Mouse (Mus musculus): ENCODE data around the gene D630003M21Rik. TPM values are rescaled to one million over a fixed set of nuclear protein-coding genes. Genes with fewer than 3 reads are reported as not detected.

The D630003M21Rik gene
- polyA plus RNA-seq, 1 experiment from 2014 or later, result 0.67 TPM

DNA sequence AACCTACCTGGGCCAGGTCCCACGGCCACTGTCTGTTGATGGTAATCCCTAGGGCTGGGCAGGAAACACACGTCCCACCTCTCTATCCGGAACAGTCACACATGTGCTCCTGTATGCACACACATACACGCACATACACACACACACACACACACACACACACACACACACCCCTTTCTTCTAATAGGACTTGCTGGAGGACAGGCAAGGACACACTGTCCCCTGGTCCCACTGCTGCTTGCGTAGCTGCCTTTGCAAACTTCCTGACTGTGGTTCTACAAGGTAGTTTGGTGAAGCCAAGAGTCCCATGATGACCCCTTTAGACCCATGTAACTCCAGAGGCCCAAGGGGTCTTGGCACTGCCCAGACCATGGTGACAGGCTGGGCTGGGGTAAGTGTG is 88.4 kb downstream of the D630003M21Rik start:
- WGBS (ENCODE audit: insufficient replicate concordance), result 76% methylated on average over 5 of the region's 5 CpGs
- TF ChIP-seq CTCF (IDR thresholded peaks at IDR 0.05; ENCODE audit: low read depth), result no peak
- no peak overlapping the region for H3K4me3 ChIP-seq (ENCODE audit: low read depth, low read length)
- no peaks in the 10 kb centered on the region for H3K9me3 ChIP-seq (ENCODE audit: low read length)
- H3K9ac ChIP-seq (replicated peaks), result peak overlapping the region; percentile 44
- peak overlapping the region; percentile 87 for H3K4me2 ChIP-seq (ENCODE audit: low read depth, low read length)
- no peaks in the 10 kb centered on the region for H3K27me3 ChIP-seq (ENCODE audit: insufficient read depth, low read length)
- H3K4me1 ChIP-seq (ENCODE audit: insufficient read depth), result peaks cover 57% of the 10 kb centered on the region
- DNase-seq (no peak), ATAC-seq (no peak)
- H3K36me3 ChIP-seq (replicated peaks; ENCODE audit: insufficient read depth, low read length), result peaks cover 60% of the 10 kb centered on the region
- H3K27ac ChIP-seq (ENCODE audit: low read depth), result peak overlapping the region; percentile 88

- Histone ChIP-seq H3K9me3 (ENCODE audit: low read length) (no peaks in the 10 kb centered on the region), H3K36me3 (replicated peaks; ENCODE audit: insufficient read depth, low read length) (peaks cover 71% of the 10 kb centered on the region), H3K4me1 (ENCODE audit: insufficient read depth) (peaks cover 48% of the 10 kb centered on the region), H3K27ac (ENCODE audit: low read depth) (0 out of 2 replicates have a peak overlapping the region, but pooled peaks have one; percentile 22), H3K27me3 (ENCODE audit: insufficient read depth, low read length) (no peaks in the 10 kb centered on the region), H3K9ac (replicated peaks) (no peak overlapping the region), H3K4me3 (ENCODE audit: low read depth, low read length) (no peak overlapping the region), H3K4me2 (ENCODE audit: low read depth, low read length) (no peak overlapping the region)
- ATAC-seq, result no peak
- no peak for DNase-seq
- no peak for TF ChIP-seq EP300 (IDR thresholded peaks at IDR 0.05; ENCODE audit: low read depth)
- TF ChIP-seq CTCF (IDR thresholded peaks at IDR 0.05; ENCODE audit: low read depth), result no peak
- WGBS (ENCODE audit: insufficient replicate concordance), result 59% methylated on average over 7 of the region's 7 CpGs
Observed at GRCm38 (mm10) chr2:158139628-158140027, 89.4 kb downstream of the D630003M21Rik start.

GRCm38 (mm10) chr2:158138778-158139177 is 90.2 kb downstream of the D630003M21Rik start:
- Histone ChIP-seq H3K27me3 (ENCODE audit: insufficient read depth, low read length) (no peaks in the 10 kb centered on the region), H3K4me3 (ENCODE audit: low read depth, low read length) (no peak overlapping the region), H3K27ac (ENCODE audit: low read depth) (no peak overlapping the region), H3K36me3 (replicated peaks; ENCODE audit: insufficient read depth, low read length) (peaks cover 76% of the 10 kb centered on the region), H3K4me2 (ENCODE audit: low read depth, low read length) (no peak overlapping the region), H3K4me1 (ENCODE audit: insufficient read depth) (peaks cover 40% of the 10 kb centered on the region), H3K9ac (replicated peaks) (no peak overlapping the region), H3K9me3 (ENCODE audit: low read length) (no peaks in the 10 kb centered on the region)
- ATAC-seq (no peak), DNase-seq (no peak)
- TF ChIP-seq EP300 (IDR thresholded peaks at IDR 0.05; ENCODE audit: low read depth) (no peak), CTCF (IDR thresholded peaks at IDR 0.05; ENCODE audit: low read depth) (no peak)
- 96% methylated on average over 9 of the region's 9 CpGs for WGBS (ENCODE audit: insufficient replicate concordance)

DNA sequence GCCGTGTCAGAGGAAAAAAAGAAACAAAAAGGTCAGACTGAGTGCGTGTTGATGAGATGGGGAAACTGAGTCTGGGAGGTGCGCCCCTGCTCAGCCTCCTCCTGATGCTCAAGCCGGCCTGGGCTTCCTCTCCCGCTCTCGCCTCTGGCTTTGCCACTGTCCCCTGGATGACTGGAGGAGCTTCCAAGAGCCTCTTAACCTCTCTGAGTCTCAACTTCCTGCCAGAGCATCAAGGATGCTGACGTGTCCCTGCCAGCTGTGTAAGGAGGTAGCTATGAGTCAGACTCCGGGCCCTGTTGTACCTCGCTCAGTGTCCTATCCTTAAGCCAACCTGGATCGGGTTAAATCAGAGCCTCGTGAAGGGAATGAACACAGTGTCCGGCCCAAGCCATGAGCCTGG is 91.3 kb downstream of the D630003M21Rik start:
- TF ChIP-seq EP300 (IDR thresholded peaks at IDR 0.05; ENCODE audit: low read depth) (no peak), CTCF (IDR thresholded peaks at IDR 0.05; ENCODE audit: low read depth) (no peak)
- Histone ChIP-seq H3K27ac (ENCODE audit: low read depth) (no peak overlapping the region), H3K4me3 (ENCODE audit: low read depth, low read length) (no peak overlapping the region), H3K27me3 (ENCODE audit: insufficient read depth, low read length) (no peaks in the 10 kb centered on the region), H3K4me2 (ENCODE audit: low read depth, low read length) (no peak overlapping the region), H3K4me1 (ENCODE audit: insufficient read depth) (peaks cover 32% of the 10 kb centered on the region), H3K9me3 (ENCODE audit: low read length) (no peaks in the 10 kb centered on the region), H3K9ac (replicated peaks) (no peak overlapping the region), H3K36me3 (replicated peaks; ENCODE audit: insufficient read depth, low read length) (peaks cover 86% of the 10 kb centered on the region)
- ATAC-seq, result no peak
- no peak for DNase-seq
- 79% methylated on average over 12 of the region's 12 CpGs for WGBS (ENCODE audit: insufficient replicate concordance)

DNA sequence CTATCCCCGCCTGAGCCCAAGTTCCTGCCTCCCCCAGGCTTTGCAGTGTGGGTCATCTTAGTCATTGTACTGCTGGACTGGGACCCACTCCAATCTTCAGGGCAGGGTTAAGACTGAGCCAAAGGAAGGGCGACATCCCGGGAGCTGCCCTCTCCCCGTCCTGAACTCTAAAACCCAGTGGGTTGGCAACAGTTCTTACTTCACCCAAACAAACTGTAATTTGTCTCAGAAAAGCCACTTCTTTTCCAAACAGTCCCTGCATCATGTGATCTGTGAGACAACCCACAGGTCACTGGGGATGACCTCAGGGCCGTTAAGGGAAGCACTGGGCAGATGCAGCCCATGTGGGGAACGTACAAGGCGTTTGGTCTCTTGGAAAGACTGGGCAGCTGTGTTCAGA is 92.8 kb downstream of the D630003M21Rik start:
- Histone ChIP-seq H3K27me3 (ENCODE audit: insufficient read depth, low read length) (no peaks in the 10 kb centered on the region), H3K4me2 (ENCODE audit: low read depth, low read length) (no peak overlapping the region), H3K27ac (ENCODE audit: low read depth) (peak overlapping the region; percentile 59), H3K4me3 (ENCODE audit: low read depth, low read length) (no peak overlapping the region), H3K9me3 (ENCODE audit: low read length) (no peaks in the 10 kb centered on the region), H3K36me3 (replicated peaks; ENCODE audit: insufficient read depth, low read length) (peaks cover 93% of the 10 kb centered on the region), H3K4me1 (ENCODE audit: insufficient read depth) (peaks cover 17% of the 10 kb centered on the region), H3K9ac (replicated peaks) (no peak overlapping the region)
- DNase-seq, result no peak
- WGBS (ENCODE audit: insufficient replicate concordance), result 47% methylated on average over 7 of the region's 7 CpGs
- TF ChIP-seq EP300 (IDR thresholded peaks at IDR 0.05; ENCODE audit: low read depth), result peak; percentile 31; the same call in 1 of the 2 replicates
- TF ChIP-seq CTCF (IDR thresholded peaks at IDR 0.05; ENCODE audit: low read depth), result no peak
- ATAC-seq, result peak; percentile 26; the same call in 1 of the 2 replicates

DNA sequence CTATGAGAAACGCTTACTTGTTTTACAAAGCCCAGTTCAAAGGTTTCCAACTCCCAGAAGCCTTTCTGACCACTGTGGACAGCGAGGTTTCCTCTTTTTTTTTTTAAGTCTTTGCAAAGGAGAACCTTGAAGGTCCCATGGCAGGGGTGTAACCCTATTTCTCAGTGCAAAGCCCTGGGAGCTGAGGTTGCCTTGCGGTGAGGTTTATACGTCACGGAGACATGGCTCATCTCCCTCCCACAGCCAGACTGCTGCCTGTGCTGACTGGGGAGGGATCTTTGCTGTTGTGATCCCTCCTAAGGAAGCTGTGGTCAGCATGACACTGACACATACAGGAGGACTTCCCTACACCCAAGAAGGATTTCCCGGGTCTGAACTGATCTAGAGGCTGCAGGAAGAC is 96.0 kb downstream of the D630003M21Rik start:
- Histone ChIP-seq H3K27ac (ENCODE audit: low read depth) (peak overlapping the region; percentile 11; the same call in 1 of the 2 replicates), H3K27me3 (ENCODE audit: insufficient read depth, low read length) (no peaks in the 10 kb centered on the region), H3K4me2 (ENCODE audit: low read depth, low read length) (no peak overlapping the region), H3K36me3 (replicated peaks; ENCODE audit: insufficient read depth, low read length) (peaks cover 80% of the 10 kb centered on the region), H3K9me3 (ENCODE audit: low read length) (no peaks in the 10 kb centered on the region), H3K4me3 (ENCODE audit: low read depth, low read length) (no peak overlapping the region), H3K9ac (replicated peaks) (no peak overlapping the region), H3K4me1 (ENCODE audit: insufficient read depth) (peaks cover 24% of the 10 kb centered on the region)
- peak; percentile 29 for ATAC-seq
- WGBS (ENCODE audit: insufficient replicate concordance), result 34% methylated on average over 6 of the region's 6 CpGs
- DNase-seq, result peak; percentile 49
- TF ChIP-seq CTCF (IDR thresholded peaks at IDR 0.05; ENCODE audit: low read depth) (no peak), EP300 (IDR thresholded peaks at IDR 0.05; ENCODE audit: low read depth) (no peak)

Small RNA genes lying within 50 kb of the gene (microRNA-seq; reads per million reads assigned to microRNA genes)
- not detected for gene Mir7685

Other genes starting within 250 kb of the D630003M21Rik start
- gene Tti1, start 200.8 kb downstream of the D630003M21Rik start, polyA plus RNA-seq (2015; fragmentation: Nextera tagmentation; extraction: Ambion mirVana), result 4.7 and 5.4 TPM in 2 replicates
- gene Rprd1b, start 200.7 kb downstream of the D630003M21Rik start, polyA plus RNA-seq (2015; fragmentation: Nextera tagmentation; extraction: Ambion mirVana), result 15.6 and 17.4 TPM in 2 replicates
- gene Tgm2, start 82.8 kb downstream of the D630003M21Rik start, polyA plus RNA-seq (2015; fragmentation: Nextera tagmentation; extraction: Ambion mirVana), result 44.4 and 59.7 TPM in 2 replicates
- gene Bpi, start 28.9 kb upstream of the D630003M21Rik start, polyA plus RNA-seq (2015; fragmentation: Nextera tagmentation; extraction: Ambion mirVana), result not detected in 2 replicates
- 167 and 193 TPM in 2 replicates for gene Lbp, start 77.3 kb upstream of the D630003M21Rik start, polyA plus RNA-seq (2015; fragmentation: Nextera tagmentation; extraction: Ambion mirVana)
- 0.28 and 0.57 TPM in 2 replicates for gene Snhg11, start 146.4 kb upstream of the D630003M21Rik start, polyA plus RNA-seq (2015; fragmentation: Nextera tagmentation; extraction: Ambion mirVana)
- 4.3 and 5.1 TPM in 2 replicates for gene Ralgapb, start 180.6 kb upstream of the D630003M21Rik start, polyA plus RNA-seq (2015; fragmentation: Nextera tagmentation; extraction: Ambion mirVana)